Mouse (Mus musculus) ES-CJ7 (cell line): ENCODE measurements around the gene Olfr1024.

Experiments used
- DNase-seq: peaks from one replicate; pipeline ENCODE4 v3.0.0; 2011; ENCODE audit warnings: low read depth, low spot score

Olfr1024 gene

DNA sequence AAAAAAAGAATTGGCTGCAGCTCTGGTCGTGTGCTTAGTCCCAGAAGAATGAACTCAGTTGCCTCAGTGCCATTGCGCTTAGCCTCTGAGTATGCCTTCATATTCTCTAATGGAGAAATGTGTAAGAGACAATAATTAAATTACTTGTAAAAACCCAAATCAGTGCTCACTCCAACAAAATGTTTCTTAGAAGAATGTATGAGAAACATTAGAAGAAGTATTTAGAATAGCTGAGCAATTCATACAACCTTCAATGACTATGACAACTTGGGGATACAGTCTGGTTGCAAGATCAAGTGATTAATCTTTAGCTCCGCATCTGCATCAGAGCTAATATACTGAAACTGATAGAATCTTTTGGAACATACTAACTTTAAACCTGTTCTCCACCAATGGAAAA, at the start of gene Olfr1024:
Olfr1024 (minus strand) TSS at position 101 of the 400 bp plus-strand sequence.
- DNase-seq = no peak

GRCm38 (mm10) chr2:85950137-85950536, 45.3 kb upstream of the Olfr1024 start, which contains the start of gene Olfr1028:
Olfr1028 (plus strand) TSS chr2:85950437.
- no peak for DNase-seq

DNA sequence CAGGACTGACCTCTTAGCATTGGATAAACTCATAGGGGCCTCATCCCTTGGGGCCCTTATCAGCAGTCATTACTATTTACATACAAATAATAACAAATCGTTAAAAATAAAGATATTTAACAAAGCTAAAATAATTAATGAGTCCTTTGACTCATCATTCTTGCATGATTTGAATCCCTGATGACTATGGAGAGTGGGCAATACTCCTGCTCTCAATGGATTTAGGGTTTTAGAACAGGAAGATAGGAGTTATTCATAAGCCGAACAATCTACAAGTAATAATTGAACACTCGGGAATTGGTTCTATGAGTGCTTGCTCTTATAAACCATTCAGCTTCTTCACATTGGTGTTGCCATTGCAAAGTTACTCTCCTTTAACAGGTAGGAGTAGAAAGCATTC, 16.4 kb upstream of the Olfr1024 start, which contains the start of gene Olfr1026:
Olfr1026 (plus strand) TSS at position 301 of the 400 bp plus-strand sequence.
- DNase-seq = no peak

GRCm38 (mm10) chr2:85914893-85915292, 10.0 kb upstream of the Olfr1024 start, which contains the start of gene Olfr1025-ps1:
Olfr1025-ps1 (plus strand) TSS chr2:85915193.
- no peak for DNase-seq

DNA sequence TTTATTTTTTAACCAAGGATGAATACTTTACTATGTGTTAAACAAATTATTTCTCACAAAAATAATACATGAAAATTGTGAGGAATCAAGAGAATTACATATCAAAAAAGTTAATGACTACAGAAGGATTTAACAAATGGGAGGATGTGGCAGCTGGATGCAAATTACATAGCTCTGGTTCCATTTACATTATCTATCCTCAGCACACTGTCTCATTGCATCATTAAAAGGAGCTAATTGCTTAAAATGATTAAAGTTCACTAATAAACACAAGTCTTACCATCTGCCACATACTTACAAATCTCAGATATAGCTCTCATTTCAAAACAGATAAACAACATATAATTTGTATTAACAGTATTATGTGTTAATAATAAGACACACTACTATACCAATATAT, 8.3 kb upstream of the Olfr1024 start:
- no peak for DNase-seq

GRCm38 (mm10) chr2:85885340-85885739, 19.5 kb downstream of the Olfr1024 start, which contains the start of gene Olfr1023:
Olfr1023 (plus strand) TSS chr2:85885640.
- DNase-seq = no peak

GRCm38 (mm10) chr2:85868294-85868693, 36.6 kb downstream of the Olfr1024 start, which contains the start of gene Olfr1022:
Olfr1022 (plus strand) TSS chr2:85868594.
- no peak for DNase-seq
